Comparison of ENCODE assay signal across 8 mouse cellular contexts in the genomic region with DNA sequence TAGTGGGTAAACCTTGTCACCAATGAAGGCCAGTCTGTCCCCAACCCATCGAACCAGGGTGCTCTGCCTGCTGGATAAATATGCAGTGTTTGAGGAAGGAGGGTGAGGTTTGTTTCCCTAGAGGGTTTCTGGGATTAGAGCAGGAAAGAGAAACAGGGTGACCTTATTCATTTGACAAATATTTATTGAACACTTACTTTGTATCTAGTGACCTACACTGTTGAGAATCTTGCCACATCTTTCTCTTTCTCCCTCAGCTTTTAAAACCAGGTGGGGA. TPM values are rescaled to one million over a fixed set of nuclear protein-coding genes. Genes with fewer than 3 reads are reported as not detected.
A peak's percentile ranks its signal among the peaks of the same experiment; 100 is the strongest.
DNase-seq lines count a peak whose midpoint lies in the region; ATAC-seq and TF ChIP-seq lines count a peak whose summit lies in the region.

No protein-coding gene starts in this region.

- WGBS in kidney, embryonic 16.5 days: 32% methylated on average over 1 of the region's 1 CpGs
- 32% methylated on average over 1 of the region's 1 CpGs for WGBS in limb, embryonic 10.5 days
- 56% methylated on average over 1 of the region's 1 CpGs for WGBS in neural tube, embryonic 12.5 days

- peak overlapping the region; percentile 67 for H3K4me2 ChIP-seq in kidney, embryonic 16.5 days (replicated peaks; ENCODE audit: low read depth, low read length)
- peak overlapping the region; percentile 84 for H3K4me2 ChIP-seq in neural tube, embryonic 12.5 days (replicated peaks)

- H3K9me3 ChIP-seq in kidney, embryonic 16.5 days (ENCODE audit: low read length): no peaks in the 10 kb centered on the region
- no peaks in the 10 kb centered on the region for H3K9me3 ChIP-seq in limb, embryonic 10.5 days (replicated peaks)
- no peaks in the 10 kb centered on the region for H3K9me3 ChIP-seq in neural tube, embryonic 12.5 days

- H3K4me3 ChIP-seq in kidney, embryonic 16.5 days (ENCODE audit: low read length): peak overlapping the region; percentile 97
- peak overlapping the region; percentile 90 for H3K4me3 ChIP-seq in embryonic fibroblast, embryonic 13.5 days (ENCODE audit: insufficient read depth, low read length)
- peak overlapping the region; percentile 74 for H3K4me3 ChIP-seq in limb, embryonic 10.5 days
- H3K4me3 ChIP-seq in neural tube, embryonic 12.5 days: peak overlapping the region; percentile 81; the same call in 1 of the 2 replicates

- TF ChIP-seq CTCF in embryonic fibroblast, embryonic 13.5 days (IDR thresholded peaks at IDR 0.05; ENCODE audit: borderline replicate concordance, insufficient read depth, low read length): no peak

- peak overlapping the region; percentile 9; the same call in 1 of the 2 replicates for H3K9ac ChIP-seq in kidney, embryonic 16.5 days (replicated peaks; ENCODE audit: low read length)
- no peak overlapping the region for H3K9ac ChIP-seq in neural tube, embryonic 12.5 days

- H3K27ac ChIP-seq in kidney, embryonic 16.5 days (ENCODE audit: low read length): peak overlapping the region; percentile 97
- H3K27ac ChIP-seq in embryonic fibroblast, embryonic 13.5 days (ENCODE audit: insufficient read depth, low read length): peak overlapping the region; percentile 81
- peak overlapping the region; percentile 93 for H3K27ac ChIP-seq in limb, embryonic 10.5 days
- H3K27ac ChIP-seq in neural tube, embryonic 12.5 days: no peak overlapping the region

- H3K27me3 ChIP-seq in kidney, embryonic 16.5 days (ENCODE audit: insufficient read depth, low read length): no peaks in the 10 kb centered on the region
- no peaks in the 10 kb centered on the region for H3K27me3 ChIP-seq in limb, embryonic 10.5 days (ENCODE audit: low read depth, poor library complexity, severe bottlenecking)
- no peaks in the 10 kb centered on the region for H3K27me3 ChIP-seq in neural tube, embryonic 12.5 days (replicated peaks)

- peaks cover 66% of the 10 kb centered on the region for H3K4me1 ChIP-seq in kidney, embryonic 16.5 days (ENCODE audit: insufficient read depth, low read length)
- peaks cover 27% of the 10 kb centered on the region for H3K4me1 ChIP-seq in embryonic fibroblast, embryonic 13.5 days (ENCODE audit: control insufficient read depth, insufficient read depth, low read length)
- peaks cover 75% of the 10 kb centered on the region for H3K4me1 ChIP-seq in limb, embryonic 10.5 days
- H3K4me1 ChIP-seq in neural tube, embryonic 12.5 days: peaks cover 56% of the 10 kb centered on the region

- no peak for DNase-seq in kidney, postnatal 10 days
- no peak for DNase-seq in limb, embryonic 10.5 days (ENCODE audit: low spot score)
- DNase-seq in urinary bladder, adult 2 months (ENCODE audit: low spot score): no peak
- no peak for DNase-seq in layer of hippocampus, postnatal 36 days
- no peak for DNase-seq in lung, postnatal 25 days (ENCODE audit: low spot score)

- TF ChIP-seq POLR2A in embryonic fibroblast, embryonic 13.5 days (IDR thresholded peaks at IDR 0.05; ENCODE audit: low read depth, low read length): no peak

- H3K36me3 ChIP-seq in kidney, embryonic 16.5 days (ENCODE audit: insufficient read depth, low read length): 0 out of 2 replicates have a peak, but pooled peaks cover 4% of the 10 kb centered on the region
- peaks cover 14% of the 10 kb centered on the region for H3K36me3 ChIP-seq in limb, embryonic 10.5 days
- peaks cover 4% of the 10 kb centered on the region for H3K36me3 ChIP-seq in neural tube, embryonic 12.5 days

- no peak for ATAC-seq in kidney, embryonic 16.5 days (ENCODE audit: low FRiP score, low TSS enrichment)
- no peak for ATAC-seq in neural tube, embryonic 12.5 days (ENCODE audit: low FRiP score, low read depth)

RNA-seq across cellular contexts. Expression of a gene that starts 3.3 kb away (rescaled TPM):
- 133 TPM in 2 replicates for polyA plus RNA-seq in kidney, embryonic 16.5 days (2015; fragmentation: Nextera tagmentation; extraction: Ambion mirVana)
- polyA plus RNA-seq in embryonic fibroblast, embryonic 13.5 days (2011; ENCODE audit: insufficient read length, low read depth, missing spikeins): 243 and 284 TPM in 2 replicates
- polyA plus RNA-seq in limb, embryonic 10.5 days (2016; fragmentation: Nextera tagmentation; extraction: Ambion mirVana): 90.0 and 110 TPM in 2 replicates
- 103 and 105 TPM in 2 replicates for polyA plus RNA-seq in neural tube, embryonic 12.5 days (2016; fragmentation: Nextera tagmentation; extraction: Ambion mirVana)
- 101 and 108 TPM in 2 replicates for polyA plus RNA-seq in urinary bladder, adult 2 months (2012; rRNA removed)
- total RNA-seq in layer of hippocampus, postnatal 36 days (2021): 10 to 100 TPM; 98.0 to 98.2 TPM

RNA-seq across cellular contexts. Expression of a gene that starts 19.9 kb away (rescaled TPM):
- 428 and 460 TPM in 2 replicates for polyA plus RNA-seq in kidney, embryonic 16.5 days (2015; fragmentation: Nextera tagmentation; extraction: Ambion mirVana)
- polyA plus RNA-seq in embryonic fibroblast, embryonic 13.5 days (2011; ENCODE audit: insufficient read length, low read depth, missing spikeins): 548 and 603 TPM in 2 replicates
- 449 and 506 TPM in 2 replicates for polyA plus RNA-seq in limb, embryonic 10.5 days (2016; fragmentation: Nextera tagmentation; extraction: Ambion mirVana)
- 369 and 383 TPM in 2 replicates for polyA plus RNA-seq in neural tube, embryonic 12.5 days (2016; fragmentation: Nextera tagmentation; extraction: Ambion mirVana)
- polyA plus RNA-seq in urinary bladder, adult 2 months (2012; rRNA removed): 911 and 1,027 TPM in 2 replicates
- total RNA-seq in layer of hippocampus, postnatal 36 days (2021): 100 to 1,000 TPM; 355 TPM

RNA-seq across cellular contexts. Expression of a gene that starts 26.4 kb away (rescaled TPM):
- 0.27 and 0.31 TPM in 2 replicates for polyA plus RNA-seq in kidney, embryonic 16.5 days (2015; fragmentation: Nextera tagmentation; extraction: Ambion mirVana)
- not detected in 2 replicates for polyA plus RNA-seq in embryonic fibroblast, embryonic 13.5 days (2011; ENCODE audit: insufficient read length, low read depth, missing spikeins)
- polyA plus RNA-seq in limb, embryonic 10.5 days (2016; fragmentation: Nextera tagmentation; extraction: Ambion mirVana): 0.43 and 0.74 TPM in 2 replicates
- polyA plus RNA-seq in neural tube, embryonic 12.5 days (2016; fragmentation: Nextera tagmentation; extraction: Ambion mirVana): 0.56 and 0.70 TPM in 2 replicates
- 0.13 and 0.41 TPM in 2 replicates for polyA plus RNA-seq in urinary bladder, adult 2 months (2012; rRNA removed)
- total RNA-seq in layer of hippocampus, postnatal 36 days (2021): 1 to 10 TPM in 1 of 2 experiments, under 1 TPM in 1; 0.60 to 1.3 TPM

RNA-seq across cellular contexts. Expression of a gene that starts 35.8 kb away (rescaled TPM):
- polyA plus RNA-seq in kidney, embryonic 16.5 days (2015; fragmentation: Nextera tagmentation; extraction: Ambion mirVana): 15.1 and 18.4 TPM in 2 replicates
- 14.0 and 16.4 TPM in 2 replicates for polyA plus RNA-seq in embryonic fibroblast, embryonic 13.5 days (2011; ENCODE audit: insufficient read length, low read depth, missing spikeins)
- polyA plus RNA-seq in limb, embryonic 10.5 days (2016; fragmentation: Nextera tagmentation; extraction: Ambion mirVana): 17.8 and 21.6 TPM in 2 replicates
- 21.1 and 23.4 TPM in 2 replicates for polyA plus RNA-seq in neural tube, embryonic 12.5 days (2016; fragmentation: Nextera tagmentation; extraction: Ambion mirVana)
- polyA plus RNA-seq in urinary bladder, adult 2 months (2012; rRNA removed): 15.3 and 16.6 TPM in 2 replicates
- 10 to 100 TPM; 19.5 to 19.8 TPM for total RNA-seq in layer of hippocampus, postnatal 36 days (2021)

RNA-seq across cellular contexts. Expression of a gene that starts 38.4 kb away (rescaled TPM):
- polyA plus RNA-seq in kidney, embryonic 16.5 days (2015; fragmentation: Nextera tagmentation; extraction: Ambion mirVana): 4.3 and 6.7 TPM in 2 replicates
- polyA plus RNA-seq in embryonic fibroblast, embryonic 13.5 days (2011; ENCODE audit: insufficient read length, low read depth, missing spikeins): 4.8 and 7.2 TPM in 2 replicates
- polyA plus RNA-seq in limb, embryonic 10.5 days (2016; fragmentation: Nextera tagmentation; extraction: Ambion mirVana): 10.9 and 14.0 TPM in 2 replicates
- polyA plus RNA-seq in neural tube, embryonic 12.5 days (2016; fragmentation: Nextera tagmentation; extraction: Ambion mirVana): 12.9 and 15.8 TPM in 2 replicates
- 3.8 and 5.6 TPM in 2 replicates for polyA plus RNA-seq in urinary bladder, adult 2 months (2012; rRNA removed)
- 10 to 100 TPM; 67.5 to 68.4 TPM for total RNA-seq in layer of hippocampus, postnatal 36 days (2021)
